24 mouse cellular contexts compared by ENCODE assay signal in genomic region chr5:77663096-77663495, GRCm38 (mm10).
DNase-seq lines count a peak whose midpoint lies in the region; ATAC-seq lines count a peak whose summit lies in the region.
"Had no signal": no experiment of that assay in that cellular context is flagged by ENCODE, and none has a peak within 500 bp of the region (broad histone marks: within the 10 kb centered on the region; RNA-seq: fewer than 3 reads in every experiment).

No protein-coding gene starts in this region.

- intact Hi-C loops in left cerebral cortex, postnatal 10 days (cut with DNase I), result no loop called here

- peak; percentile 47; the same call in 1 of the 2 replicates for ATAC-seq in frontal cortex, adult (ENCODE audit: low TSS enrichment)
- ATAC-seq: forebrain, embryonic 14.5 days; intestine, postnatal 0 days; liver, postnatal 0 days; midbrain, embryonic 15.5 days; Patski had no signal

- DNase-seq in frontal cortex, postnatal 14 days (ENCODE audit: low spot score in 2 of 2), result no peak
- peak; percentile 15 to 16 for DNase-seq in left cerebral cortex, adult 18-20 months (ENCODE audit: low spot score in 2 of 2)
- DNase-seq in left cerebral cortex, postnatal 10 days (ENCODE audit: extremely low spot score in 1 of 2, low spot score in 2 of 2), result no peak
- peak; percentile 19 for DNase-seq in right cerebral cortex, adult 18-20 months
- no peak for DNase-seq in right cerebral cortex, postnatal 4 days
- DNase-seq in layer of hippocampus, postnatal 10 days (ENCODE audit: low spot score in 2 of 2), result peak; percentile 16 to 22
- DNase-seq in gastrocnemius, postnatal 25 days, result no peak
- DNase-seq: adrenal gland, postnatal 14 days; cerebellum, adult 11-12 months; cerebellum, adult 9-11 months; embryo, embryonic 11 days; gastrocnemius, adult 2 months; heart, adult 2 months; heart, postnatal 4 days; kidney, adult 9 months; kidney, postnatal 10 days; liver, postnatal 0 days; retina, postnatal 1 day; thymus, postnatal 14 days had no signal

Comparison
In these comparisons a context has a peak if more than half of its experiments do, and no peak if none do; other contexts are left out.
1. DNase-seq: peak in left cerebral cortex, adult 18-20 months (2 of 2), right cerebral cortex, adult 18-20 months (single experiment) and layer of hippocampus, postnatal 10 days (2 of 2); none in frontal cortex, postnatal 14 days (0 of 2), left cerebral cortex, postnatal 10 days (0 of 2), right cerebral cortex, postnatal 4 days (single experiment) and gastrocnemius, postnatal 25 days (single experiment).